16 mouse cellular contexts compared by ENCODE assay signal in genomic region chr7:71223513-71224319, GRCm38 (mm10).
DNase-seq lines count a peak whose midpoint lies in the region; ATAC-seq and TF ChIP-seq lines count a peak whose summit lies in the region.
"Had no signal": no experiment of that assay in that cellular context is flagged by ENCODE, and none has a peak within 500 bp of the region (broad histone marks: within the 10 kb centered on the region; RNA-seq: fewer than 3 reads in every experiment).

No protein-coding gene starts in this region.

- H3K4me3 ChIP-seq in liver, adult 2 months (ENCODE audit: insufficient read depth, low read depth, low read length) = no peak overlapping the region
- no peak overlapping the region for H3K4me3 ChIP-seq in liver, embryonic 11.5 days (ENCODE audit: low read depth, low read length)
- H3K4me3 ChIP-seq in intestine, postnatal 0 days (ENCODE audit: low read depth, low read length) = no peak overlapping the region
- H3K4me3 ChIP-seq in stomach, embryonic 16.5 days (replicated peaks; ENCODE audit: low read length) = peak overlapping the region; percentile 15; the same call in 1 of the 2 replicates
- H3K4me3 ChIP-seq: embryonic facial prominence, embryonic 13.5 days; heart, embryonic 13.5 days; hindbrain, embryonic 13.5 days; megakaryocyte, embryonic 14.5 days had no signal

- no peaks in the 10 kb centered on the region for H3K4me1 ChIP-seq in liver, adult 2 months (ENCODE audit: control insufficient read depth, insufficient read depth, low read length)
- no peaks in the 10 kb centered on the region for H3K4me1 ChIP-seq in liver, embryonic 11.5 days (replicated peaks; ENCODE audit: control insufficient read depth, insufficient read depth, low read length)
- no peaks in the 10 kb centered on the region for H3K4me1 ChIP-seq in intestine, postnatal 0 days (replicated peaks; ENCODE audit: control insufficient read depth, insufficient read depth, low read length)
- H3K4me1 ChIP-seq in stomach, embryonic 16.5 days (ENCODE audit: control insufficient read depth, insufficient read depth, low read length) = no peaks in the 10 kb centered on the region
- H3K4me1 ChIP-seq: embryonic facial prominence, embryonic 13.5 days; heart, embryonic 13.5 days; hindbrain, embryonic 13.5 days had no signal

- no peak for ATAC-seq in liver, embryonic 11.5 days (replicated peaks; ENCODE audit: low FRiP score)
- no peak for ATAC-seq in intestine, postnatal 0 days
- ATAC-seq in stomach, embryonic 16.5 days (ENCODE audit: insufficient read depth, low FRiP score) = no peak
- ATAC-seq: CD4-positive, CD25-positive, alpha-beta regulatory T cell, adult 4 months; Patski had no signal

- H3K9me3 ChIP-seq in liver, embryonic 11.5 days (ENCODE audit: control insufficient read depth, low read length) = no peaks in the 10 kb centered on the region
- H3K9me3 ChIP-seq in intestine, postnatal 0 days (ENCODE audit: control insufficient read depth) = no peaks in the 10 kb centered on the region
- no peaks in the 10 kb centered on the region for H3K9me3 ChIP-seq in stomach, embryonic 16.5 days (replicated peaks; ENCODE audit: control insufficient read depth, low read length)
- H3K9me3 ChIP-seq: embryonic facial prominence, embryonic 13.5 days; heart, embryonic 13.5 days; hindbrain, embryonic 13.5 days had no signal

- H3K79me2 ChIP-seq in liver, adult 2 months (ENCODE audit: control insufficient read depth, insufficient read depth, low read length) = no peaks in the 10 kb centered on the region

- no peak for TF ChIP-seq POLR2A in liver, adult 2 months (IDR thresholded peaks at IDR 0.05; ENCODE audit: extremely low read depth, insufficient read depth, low read length)

- no peak overlapping the region for H3K9ac ChIP-seq in liver, adult 2 months (ENCODE audit: low read depth, low read length)
- H3K9ac ChIP-seq in liver, embryonic 11.5 days (ENCODE audit: low read depth, low read length) = no peak overlapping the region
- H3K9ac ChIP-seq in intestine, postnatal 0 days (ENCODE audit: low read depth, low read length) = no peak overlapping the region
- no peak overlapping the region for H3K9ac ChIP-seq in stomach, embryonic 16.5 days (ENCODE audit: low read length)
- H3K9ac ChIP-seq: embryonic facial prominence, embryonic 13.5 days; heart, embryonic 13.5 days; hindbrain, embryonic 13.5 days had no signal

- TF ChIP-seq CTCF in liver, adult 2 months (IDR thresholded peaks at IDR 0.05; ENCODE audit: low read depth, low read length) = no peak
- TF ChIP-seq CTCF in intestine, postnatal 0 days (IDR thresholded peaks at IDR 0.05; ENCODE audit: low read depth) = no peak

- peak; percentile 24 for DNase-seq in liver, adult 2 months (ENCODE audit: extremely low read depth, low read depth, low spot score)
- no peak for DNase-seq in liver, embryonic 11.5 days (ENCODE audit: low spot score)
- DNase-seq in kidney, postnatal 25 days = peak; percentile 78
- DNase-seq in left cerebral cortex, adult 18-20 months (ENCODE audit: low spot score in 2 of 2) = no peak
- no peak for DNase-seq in right cerebral cortex, postnatal 4 days
- no peak for DNase-seq in layer of hippocampus, postnatal 14 days (ENCODE audit: low spot score in 2 of 2)
- DNase-seq: cerebellum, adult 9-10 months; thymus, postnatal 36 days had no signal

- WGBS in liver, adult 2 months = 85% methylated on average over 17 of the region's 17 CpGs
- 82% methylated on average over 17 of the region's 17 CpGs for WGBS in liver, embryonic 11.5 days
- WGBS in intestine, postnatal 0 days = 47% methylated on average over 17 of the region's 17 CpGs
- 30% methylated on average over 17 of the region's 17 CpGs for WGBS in stomach, embryonic 16.5 days

- H3K36me3 ChIP-seq in liver, adult 2 months (ENCODE audit: control insufficient read depth, insufficient read depth, low read length) = no peaks in the 10 kb centered on the region
- no peaks in the 10 kb centered on the region for H3K36me3 ChIP-seq in liver, embryonic 11.5 days (ENCODE audit: control insufficient read depth, insufficient read depth, low read length)
- H3K36me3 ChIP-seq in intestine, postnatal 0 days (ENCODE audit: control insufficient read depth, insufficient read depth) = no peaks in the 10 kb centered on the region
- H3K36me3 ChIP-seq in stomach, embryonic 16.5 days (ENCODE audit: control insufficient read depth, insufficient read depth, low read length) = no peaks in the 10 kb centered on the region
- H3K36me3 ChIP-seq: embryonic facial prominence, embryonic 13.5 days; heart, embryonic 13.5 days; hindbrain, embryonic 13.5 days had no signal

- H3K27me3 ChIP-seq in liver, adult 2 months (ENCODE audit: control insufficient read depth, insufficient read depth, low read length) = no peaks in the 10 kb centered on the region
- H3K27me3 ChIP-seq in liver, embryonic 11.5 days (replicated peaks; ENCODE audit: control insufficient read depth, insufficient read depth, low read length) = no peaks in the 10 kb centered on the region
- H3K27me3 ChIP-seq in intestine, postnatal 0 days (replicated peaks; ENCODE audit: control insufficient read depth, insufficient read depth, low read length) = no peaks in the 10 kb centered on the region
- no peaks in the 10 kb centered on the region for H3K27me3 ChIP-seq in stomach, embryonic 16.5 days (ENCODE audit: control insufficient read depth, insufficient read depth, low read length)
- H3K27me3 ChIP-seq: embryonic facial prominence, embryonic 13.5 days; heart, embryonic 13.5 days; hindbrain, embryonic 13.5 days; megakaryocyte, embryonic 14.5 days had no signal

- H3K27ac ChIP-seq in liver, adult 2 months (replicated peaks; ENCODE audit: insufficient read depth, low read depth, low read length) = no peak overlapping the region
- H3K27ac ChIP-seq in liver, embryonic 11.5 days (ENCODE audit: low read depth, low read length) = no peak overlapping the region
- H3K27ac ChIP-seq in intestine, postnatal 0 days (ENCODE audit: low read depth, low read length) = no peak overlapping the region
- no peak overlapping the region for H3K27ac ChIP-seq in stomach, embryonic 16.5 days (ENCODE audit: low read length)
- H3K27ac ChIP-seq: embryonic facial prominence, embryonic 13.5 days; heart, embryonic 13.5 days; hindbrain, embryonic 13.5 days had no signal

- no peak overlapping the region for H3K4me2 ChIP-seq in liver, embryonic 11.5 days
- peak overlapping the region; percentile 37; the same call in 1 of the 2 replicates for H3K4me2 ChIP-seq in intestine, postnatal 0 days (replicated peaks; ENCODE audit: low read depth)
- H3K4me2 ChIP-seq in stomach, embryonic 16.5 days (ENCODE audit: low read depth, low read length) = peak overlapping the region; percentile 45
- H3K4me2 ChIP-seq: embryonic facial prominence, embryonic 13.5 days; heart, embryonic 13.5 days; hindbrain, embryonic 13.5 days had no signal

Comparison
In these comparisons a context has a peak if more than half of its experiments do, and no peak if none do; other contexts are left out.
1. DNase-seq: peak in liver, adult 2 months (single experiment) and kidney, postnatal 25 days (2 of 2); none in liver, embryonic 11.5 days (single experiment), left cerebral cortex, adult 18-20 months (0 of 2), right cerebral cortex, postnatal 4 days (single experiment) and layer of hippocampus, postnatal 14 days (0 of 2).